Mouse (Mus musculus) G1E (cell line): Measurements from ENCODE around the gene Nek9.

ENCODE experiments used
- CTCF ChIP-seq: IDR thresholded peaks from 2 replicates; pipeline ENCODE4 v1.5.1; 2012; ENCODE audit warnings: low read depth, low read length, inconsistent platforms, mixed read lengths
- TAL1 ChIP-seq: conservative IDR thresholded peaks from 2 replicates; pipeline ENCODE4 v1.6.1; 2012; ENCODE audit warnings: low read depth, low read length, inconsistent platforms, mixed read lengths

DNA sequence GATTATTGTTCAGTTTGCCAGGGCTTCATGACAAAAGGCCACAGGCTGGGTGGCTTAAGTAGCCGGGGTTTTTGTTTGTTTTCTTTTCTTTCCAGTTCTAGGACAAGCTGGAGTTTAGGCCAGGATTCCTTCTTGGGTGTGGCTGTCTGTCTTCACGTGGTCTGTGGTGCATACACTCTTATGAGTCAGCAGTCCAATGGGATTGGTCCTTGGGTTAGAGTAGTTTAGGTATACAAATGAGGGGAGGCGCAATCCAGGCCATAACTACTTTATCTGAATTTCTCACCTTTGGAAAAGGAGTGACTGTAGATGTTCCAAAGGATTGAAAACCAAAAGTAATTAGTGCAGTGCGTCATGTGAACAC, 67.3 kb downstream of the Nek9 start:
- TF ChIP-seq TAL1 (no peak), CTCF (no peak)
